Mouse (Mus musculus): ENCODE data around the gene Fam120a.

Fam120a gene

DNA sequence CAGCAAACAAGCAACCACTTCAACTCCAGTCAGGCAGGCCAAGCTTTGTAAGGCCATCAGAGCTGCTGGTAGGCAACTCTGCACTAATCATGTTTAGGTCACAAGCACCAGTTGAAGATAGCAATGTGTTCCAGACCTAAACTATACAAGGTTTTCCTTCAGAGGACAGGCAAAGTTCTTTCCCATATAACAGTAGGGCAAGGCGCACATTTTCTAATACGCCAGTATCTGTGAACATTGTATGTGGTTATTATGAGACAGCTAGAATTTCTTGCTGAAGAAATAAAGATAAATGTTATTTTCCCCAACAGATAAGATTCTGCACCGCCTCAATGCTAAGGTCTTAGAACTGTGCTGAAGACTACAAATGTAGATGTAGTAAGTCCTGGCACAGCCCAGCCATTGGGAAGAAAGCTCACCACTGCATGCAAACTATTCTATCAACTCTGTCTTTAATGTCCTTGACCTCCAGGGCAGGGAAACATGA lies 50.7 kb downstream of the Fam120a start:
- DNase-seq (ENCODE audit: low read depth, low spot score): no peak

DNA sequence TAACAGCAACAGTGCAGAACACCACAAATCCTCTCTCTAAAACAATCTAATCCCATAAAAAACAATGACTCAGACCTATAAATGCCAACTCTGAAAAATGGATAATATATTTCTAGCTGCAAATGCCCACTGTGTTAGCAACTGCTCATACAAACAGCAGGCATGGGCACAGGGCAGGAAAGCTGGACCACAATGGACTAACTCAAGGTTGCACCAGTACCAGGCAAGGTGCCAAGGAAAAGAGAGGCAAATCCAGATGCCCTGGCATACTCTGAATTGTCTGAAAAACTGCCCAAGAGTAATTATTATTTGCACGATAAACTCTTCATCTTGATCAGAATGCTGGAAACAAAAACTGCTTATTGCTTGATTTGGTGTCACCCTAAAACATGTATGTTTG lies 54.1 kb downstream of the Fam120a start:
- no peak for DNase-seq (ENCODE audit: low read depth, low spot score)

- no peak for DNase-seq (ENCODE audit: low read depth, low spot score)
Measured at GRCm38 (mm10) chr13:48913141-48913540, 54.7 kb downstream of the Fam120a start.

DNA sequence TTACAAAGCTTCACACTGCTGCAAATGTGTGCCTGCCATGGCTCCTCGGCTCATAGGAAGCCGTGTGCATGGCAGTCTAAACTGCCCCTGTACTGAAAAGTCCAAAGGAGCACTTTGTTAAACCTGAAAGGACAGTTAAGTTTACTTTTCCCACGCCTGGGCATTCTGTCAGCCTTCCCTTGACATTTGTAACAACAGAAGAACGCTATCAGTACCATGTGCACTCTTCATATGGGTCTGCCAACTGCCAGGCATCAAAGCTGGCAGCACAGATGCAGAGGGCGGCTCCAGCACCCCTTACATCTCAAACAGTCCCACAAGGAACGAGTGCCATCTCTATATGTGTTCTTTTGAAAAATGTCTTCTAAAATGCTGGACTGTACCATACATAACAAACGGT lies 56.4 kb downstream of the Fam120a start:
- no peak for DNase-seq (ENCODE audit: low read depth, low spot score)

DNA sequence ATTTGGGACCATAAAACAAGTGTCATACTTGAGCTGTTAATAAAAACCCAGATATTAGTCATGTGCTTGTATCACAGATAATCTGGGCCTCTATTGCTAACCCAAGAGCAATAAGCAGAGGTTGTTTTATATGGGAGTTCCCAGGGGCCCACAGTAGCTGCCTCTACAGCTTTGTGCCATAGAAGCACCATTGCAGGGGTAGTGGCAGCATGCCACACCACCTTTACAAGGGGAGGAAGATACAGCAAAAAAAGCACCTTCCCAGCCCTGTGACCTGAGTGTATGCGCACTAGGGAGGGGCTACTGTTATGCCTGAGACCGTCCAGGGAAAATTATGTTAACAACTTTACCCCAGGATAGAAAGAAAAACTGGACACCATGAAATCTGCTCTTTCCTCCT lies 62.4 kb downstream of the Fam120a start:
- no peak for DNase-seq (ENCODE audit: low read depth, low spot score)

GRCm38 (mm10) chr13:48895376-48895775 lies 72.4 kb downstream of the Fam120a start:
- DNase-seq (ENCODE audit: low read depth, low spot score): no peak

DNA sequence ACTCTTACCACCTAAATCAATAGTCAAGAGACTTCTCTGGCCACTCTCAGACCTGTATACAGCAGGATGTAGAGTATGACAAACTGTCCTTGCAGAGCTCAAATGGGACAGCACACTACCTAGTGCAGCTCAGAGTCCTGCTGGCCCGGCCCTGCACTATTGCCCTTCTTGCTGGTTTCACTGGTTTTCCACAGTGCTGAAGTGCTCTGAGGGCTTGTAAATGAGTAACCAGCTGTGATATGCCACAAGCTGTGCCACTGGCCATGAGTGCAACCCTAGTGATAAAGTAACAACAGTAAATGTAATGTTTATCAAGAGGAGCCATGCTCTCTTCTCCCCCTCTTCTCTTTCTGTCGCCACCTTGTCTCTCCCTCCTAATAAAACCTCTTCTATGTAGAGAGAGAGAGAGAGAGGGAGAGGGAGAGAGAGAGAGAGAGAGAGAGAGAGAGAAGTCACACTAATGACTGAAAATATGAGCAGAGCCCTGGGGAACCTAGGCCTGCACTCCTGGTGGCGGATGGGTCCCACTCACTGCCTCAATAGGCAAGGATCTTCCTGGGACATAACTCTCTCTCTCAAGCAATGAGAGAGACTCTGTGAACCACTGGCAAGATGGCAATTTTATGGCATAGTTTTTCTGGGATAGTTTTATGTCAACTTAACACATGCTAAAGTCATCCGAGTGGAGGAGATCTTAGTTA lies 77.4 kb downstream of the Fam120a start:
- no peak for DNase-seq (ENCODE audit: low read depth, low spot score)

DNA sequence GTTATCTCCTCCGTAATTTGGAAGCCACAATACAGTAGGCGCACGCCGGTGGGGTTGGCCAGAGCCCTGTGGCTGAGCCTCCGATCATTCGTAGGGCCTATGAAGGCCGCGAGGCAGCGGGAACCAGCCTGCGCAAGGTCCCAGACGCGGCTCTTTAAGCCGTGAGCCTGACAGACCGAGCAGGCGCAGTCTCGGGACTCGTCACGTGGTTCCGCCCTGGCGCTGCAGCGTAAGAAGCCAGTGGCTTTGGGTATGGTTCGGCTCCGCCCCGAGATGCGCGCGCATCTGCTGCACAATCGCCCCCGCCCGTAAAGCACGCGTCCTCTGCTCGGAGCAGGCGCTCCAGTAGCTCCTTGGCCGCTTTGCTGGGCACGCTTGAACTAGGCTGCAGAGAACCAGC lies 89.3 kb downstream of the Fam120a start:
- peak; percentile 98 for DNase-seq (ENCODE audit: low read depth, low spot score)

- no peak for DNase-seq (ENCODE audit: low read depth, low spot score)
Measured at GRCm38 (mm10) chr13:48877805-48878204, 90.0 kb downstream of the Fam120a start.

DNA sequence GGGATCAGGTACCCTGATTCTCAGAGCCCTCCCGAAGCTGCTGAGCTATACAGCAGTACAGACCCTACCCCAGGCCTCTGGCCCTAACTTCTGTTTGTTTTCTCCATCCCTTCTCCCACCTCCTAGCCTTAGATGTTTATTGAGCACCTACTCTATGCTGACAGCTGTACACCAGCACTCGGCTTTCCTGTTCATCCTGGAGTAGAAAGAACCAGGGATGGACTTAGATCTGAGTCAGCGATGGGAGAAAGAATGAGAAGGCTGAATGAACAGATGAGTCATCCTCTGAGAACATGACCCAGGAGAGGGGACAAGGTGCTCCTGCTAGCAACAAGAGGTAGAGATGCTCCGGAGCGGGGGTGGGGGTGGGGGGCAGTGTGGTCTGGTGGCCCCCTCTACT lies 95.1 kb downstream of the Fam120a start:
- DNase-seq (ENCODE audit: low read depth, low spot score): no peak

GRCm38 (mm10) chr13:48871887-48872606 lies 95.8 kb downstream of the Fam120a start:
- peak; percentile 33 for DNase-seq (ENCODE audit: low read depth, low spot score)

DNA sequence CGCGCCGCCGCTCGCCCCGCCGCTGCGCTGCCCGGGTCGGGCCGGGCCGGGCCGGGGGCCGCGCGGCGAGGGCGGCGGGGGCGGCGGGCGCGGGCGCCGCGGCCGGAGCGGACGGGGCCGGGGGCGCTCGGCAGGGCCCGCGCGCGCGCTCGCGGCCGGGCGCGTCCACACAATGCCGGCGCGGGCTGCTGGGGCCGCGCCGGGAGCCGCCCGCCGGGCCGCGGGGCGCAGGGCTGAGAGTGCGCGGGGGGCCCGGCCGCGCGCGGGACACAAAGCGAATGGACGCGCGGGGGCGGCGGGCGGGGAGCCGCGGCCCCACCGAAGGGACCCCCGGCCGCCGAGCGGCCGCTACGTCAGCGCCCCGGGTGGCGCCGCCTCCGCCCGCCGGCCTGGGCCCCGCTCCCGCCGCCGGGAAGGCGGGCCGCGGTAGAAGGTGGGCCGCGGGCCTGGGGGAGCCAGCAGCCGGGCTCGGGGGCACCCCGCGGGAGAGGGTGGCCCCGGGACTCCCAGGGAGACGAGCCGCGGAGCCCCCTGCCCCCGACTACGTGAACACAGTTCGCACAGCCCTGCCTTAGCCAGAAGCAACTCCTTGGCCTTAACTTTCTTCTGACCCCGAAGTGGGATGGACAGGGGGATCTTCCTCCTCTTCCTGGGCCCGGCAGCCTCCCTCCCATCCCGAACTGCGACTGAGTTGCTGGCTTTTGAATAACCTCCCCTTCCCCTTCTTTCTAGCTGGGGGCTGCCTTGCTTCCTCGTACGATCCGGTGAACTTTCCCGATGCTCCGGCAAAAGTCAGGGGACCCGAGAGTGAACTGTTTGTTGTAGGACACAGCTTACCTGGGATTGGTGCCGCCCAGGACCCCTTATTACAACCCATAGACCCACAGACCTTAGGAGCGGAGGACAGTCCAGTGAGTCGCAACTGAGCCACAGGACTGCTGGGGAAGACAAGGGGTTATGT lies 96.8 kb downstream of the Fam120a start, which contains the start of gene Phf2:
Gene Phf2 (minus strand): TSS at position 349 of the 961 bp plus-strand sequence.
- DNase-seq (ENCODE audit: low read depth, low spot score): peak; percentile 48

GRCm38 (mm10) chr13:48869950-48870770 lies 97.7 kb downstream of the Fam120a start:
- DNase-seq (ENCODE audit: low read depth, low spot score): peak; percentile 71

GRCm38 (mm10) chr13:48869600-48869949 lies 98.2 kb downstream of the Fam120a start:
- DNase-seq (ENCODE audit: low read depth, low spot score): no peak

GRCm38 (mm10) chr13:48869088-48869487 lies 98.7 kb downstream of the Fam120a start:
- no peak for DNase-seq (ENCODE audit: low read depth, low spot score)

DNA sequence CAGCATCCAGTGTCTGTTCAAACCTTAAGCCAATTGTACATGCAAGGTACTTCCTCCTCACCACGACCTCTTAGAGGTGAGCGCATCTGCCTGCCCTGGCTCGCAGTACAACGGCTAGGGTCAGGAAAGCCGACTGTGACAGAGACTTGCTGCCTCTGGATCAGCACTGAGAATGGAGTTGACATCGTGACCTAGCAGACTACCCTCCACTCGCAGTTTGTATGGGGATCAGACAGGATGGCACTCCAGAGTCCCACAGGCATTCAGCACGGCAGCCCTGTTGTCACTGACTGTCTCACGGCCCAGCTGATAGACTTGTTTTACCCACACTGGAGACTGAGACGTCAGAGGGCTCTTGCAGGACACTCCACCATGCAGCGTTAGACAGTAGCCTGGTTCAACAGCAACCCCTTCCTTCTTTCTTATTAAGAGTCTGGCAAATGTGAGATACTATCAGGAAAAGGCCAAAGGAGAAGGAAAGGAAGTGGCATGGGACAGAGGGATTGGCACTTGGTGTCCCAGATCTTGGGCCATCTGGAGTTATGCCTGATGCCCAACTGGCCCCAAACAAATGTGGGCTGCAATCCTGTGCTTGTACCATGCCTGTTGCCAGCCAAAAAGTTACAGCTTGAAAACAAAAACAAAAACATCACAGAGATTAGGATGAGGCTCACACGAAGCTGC lies 103.0 kb downstream of the Fam120a start:
- DNase-seq (ENCODE audit: low read depth, low spot score): no peak

DNA sequence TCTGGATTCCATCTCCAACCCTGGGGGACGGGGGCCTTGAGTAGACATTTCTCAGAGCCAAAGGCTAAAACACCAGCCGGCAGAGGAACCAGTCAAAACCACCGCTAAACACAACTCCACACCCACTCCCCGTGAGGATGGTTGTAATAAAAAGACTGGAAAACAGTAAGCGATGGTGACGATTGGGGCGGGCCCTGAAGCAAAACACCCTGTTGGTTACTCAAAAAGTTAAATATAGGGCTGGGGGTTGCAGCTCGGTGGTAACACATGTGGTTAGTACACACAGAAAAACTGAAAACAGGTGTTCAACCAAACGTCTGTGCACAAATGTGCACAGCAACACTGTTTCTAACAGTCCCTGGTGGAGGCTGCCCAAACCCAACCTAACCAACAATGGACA lies 104.3 kb downstream of the Fam120a start:
- peak; percentile 48 for DNase-seq (ENCODE audit: low read depth, low spot score)

GRCm38 (mm10) chr13:48861913-48862312 lies 105.9 kb downstream of the Fam120a start:
- DNase-seq (ENCODE audit: low read depth, low spot score): no peak

GRCm38 (mm10) chr13:48858779-48859178 lies 109.0 kb downstream of the Fam120a start:
- DNase-seq (ENCODE audit: low read depth, low spot score): no peak

- no peak for DNase-seq (ENCODE audit: low read depth, low spot score)
Measured at GRCm38 (mm10) chr13:48858054-48858453, 109.8 kb downstream of the Fam120a start.

Data from CD4-positive helper T cell, adult 2 months (primary cell).